Mouse (Mus musculus): Measurements from ENCODE around the gene Asic2. TPM values are rescaled to one million over a fixed set of nuclear protein-coding genes. Genes with fewer than 3 reads are reported as not detected.

Asic2 gene
- 10 to 100 TPM; 73.7 to 79.1 TPM for total RNA-seq (2021)

DNA sequence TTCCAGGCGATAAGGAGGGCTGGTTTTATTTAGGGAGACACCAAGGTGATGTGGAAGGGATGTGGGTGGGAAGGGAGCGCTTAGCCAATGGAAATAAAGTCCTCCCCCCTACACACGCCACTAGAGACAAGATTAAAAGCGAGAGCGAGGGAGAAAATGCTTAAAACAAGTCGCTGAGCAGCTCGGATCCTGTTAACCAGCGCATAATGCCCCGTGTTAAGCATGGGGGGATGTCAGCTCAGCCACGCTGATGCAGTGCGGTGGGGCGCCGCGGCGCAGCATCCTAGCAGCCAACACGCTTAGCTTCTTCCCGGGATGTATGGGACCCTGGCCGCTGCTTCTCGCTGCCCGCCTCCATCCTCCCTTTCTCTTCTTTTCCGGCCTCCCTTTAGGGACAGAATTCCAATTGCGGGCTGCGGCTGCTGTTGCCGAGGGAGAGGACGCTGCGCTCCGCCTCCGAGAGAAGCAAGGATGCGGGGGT is at the start of gene Asic2:
Asic2 (minus strand) TSS at position 57 of the 481 bp plus-strand sequence.
- DNase-seq (ENCODE audit: low spot score in 2 of 2) = peak; percentile 68 to 69
- intact Hi-C loops (cut with DNase I) = loop anchor here (5.0 kb wide), 2 partner anchors 166 to 201 kb away; no protein-coding TSS in a partner anchor

DNA sequence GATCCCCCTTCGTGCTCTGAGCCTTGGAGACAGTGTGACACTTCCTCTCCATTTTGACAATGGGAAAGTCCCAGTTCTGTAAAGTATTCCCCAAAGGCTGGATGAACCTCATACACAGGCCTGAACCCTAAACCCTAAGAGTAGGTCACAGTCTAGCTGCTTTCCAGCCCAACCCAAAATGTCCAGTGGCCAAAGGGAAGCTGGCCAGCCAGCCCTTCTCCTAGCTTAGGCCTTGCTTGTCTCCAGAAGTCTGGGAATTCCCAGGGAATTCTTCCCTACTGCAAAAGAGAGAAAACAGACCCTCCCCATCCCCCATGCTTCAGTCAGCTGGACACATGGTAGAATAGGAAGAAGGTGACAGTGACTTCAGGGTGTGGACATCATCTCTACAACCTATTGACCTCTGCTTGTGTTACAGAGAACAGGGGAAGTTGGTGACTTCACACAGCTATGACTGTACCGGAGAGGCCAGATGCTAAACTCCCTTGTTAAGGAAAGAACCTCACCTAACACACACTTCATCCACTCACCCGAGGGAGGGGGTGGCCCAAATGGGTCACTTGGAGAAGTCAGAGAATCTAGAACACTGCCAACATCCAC is 48.0 kb upstream of the Asic2 start:
- intact Hi-C loops (cut with DNase I) = no loop called here
- DNase-seq (ENCODE audit: low spot score in 2 of 2) = no peak

DNA sequence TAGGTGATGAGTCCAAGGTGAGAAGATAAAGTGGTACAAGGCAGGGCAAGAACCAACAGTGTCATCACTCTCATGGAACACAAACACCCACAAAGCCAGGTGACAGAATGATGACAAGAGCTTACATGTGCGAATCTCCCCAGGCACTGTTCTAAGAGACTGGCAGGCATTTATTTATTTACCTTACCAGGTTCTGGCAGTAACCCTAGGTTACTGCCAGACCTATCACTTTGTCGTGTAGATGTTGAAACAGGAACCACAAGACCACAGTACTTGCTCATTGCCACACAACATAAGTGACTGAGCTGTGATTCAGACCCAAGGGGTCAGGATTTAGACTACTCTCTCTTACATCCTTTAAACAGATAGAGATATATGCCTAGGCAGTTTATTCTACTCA is 46.8 kb upstream of the Asic2 start:
- no peak for DNase-seq (ENCODE audit: low spot score in 2 of 2)
- intact Hi-C loops (cut with DNase I) = no loop called here

DNA sequence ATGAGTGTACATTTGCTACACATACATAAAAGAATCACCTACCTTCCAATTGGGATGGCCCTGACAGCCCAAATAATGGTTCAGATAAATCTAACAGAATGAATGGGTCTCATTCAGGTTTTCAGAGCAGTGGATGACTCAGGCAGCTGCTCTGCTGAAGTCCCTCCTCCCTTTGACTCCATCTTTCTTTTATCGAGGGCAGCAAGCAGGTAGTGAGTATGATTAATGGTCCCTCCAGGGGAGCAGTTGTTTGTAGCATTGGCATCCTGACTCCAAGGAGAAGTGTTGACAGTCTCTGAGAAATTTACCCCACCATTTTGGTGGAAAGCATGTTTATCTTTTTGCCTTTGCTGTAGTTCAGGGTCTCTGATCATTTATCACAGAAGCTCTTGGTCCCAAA is 45.5 kb upstream of the Asic2 start:
- DNase-seq (ENCODE audit: low spot score in 2 of 2) = no peak
- intact Hi-C loops (cut with DNase I) = no loop called here

DNA sequence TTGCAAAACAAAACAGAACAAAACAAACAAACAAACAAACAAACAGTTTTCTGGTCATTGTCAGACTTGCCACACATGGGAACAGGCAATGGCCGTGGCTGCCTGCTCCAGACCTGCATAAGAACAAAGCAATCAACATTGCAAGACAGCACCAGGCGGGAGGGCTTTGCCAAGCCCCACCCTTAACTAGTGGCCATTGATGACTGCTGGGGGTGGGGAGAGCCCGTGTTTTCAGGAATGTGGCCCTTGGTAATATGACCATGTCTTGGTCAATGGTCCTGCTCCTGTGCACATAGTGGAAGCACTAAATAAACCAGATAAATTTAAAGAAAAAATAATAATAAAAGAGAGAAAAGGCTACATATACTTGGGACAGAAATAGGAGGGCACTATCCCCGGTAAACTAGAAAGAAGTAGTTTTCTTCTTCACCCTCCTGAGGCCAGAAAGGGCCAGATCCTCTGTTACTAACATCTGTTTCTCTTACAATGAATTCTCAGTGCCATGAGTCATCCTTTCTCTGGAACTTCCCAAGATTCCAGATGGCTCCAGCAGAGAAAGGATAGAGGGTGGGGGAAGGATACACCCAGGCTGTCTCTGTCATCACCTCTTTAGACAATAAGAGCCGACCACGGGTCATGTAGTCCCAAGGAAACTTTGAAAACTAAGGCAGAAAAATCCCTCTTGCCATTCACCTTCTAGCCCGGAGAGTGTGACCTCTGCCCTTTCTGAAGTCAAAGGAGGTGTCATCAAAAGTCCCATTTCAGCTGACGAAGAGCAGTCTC is 43.3 kb upstream of the Asic2 start:
- intact Hi-C loops (cut with DNase I) = no loop called here
- no peak for DNase-seq (ENCODE audit: low spot score in 2 of 2)

DNA sequence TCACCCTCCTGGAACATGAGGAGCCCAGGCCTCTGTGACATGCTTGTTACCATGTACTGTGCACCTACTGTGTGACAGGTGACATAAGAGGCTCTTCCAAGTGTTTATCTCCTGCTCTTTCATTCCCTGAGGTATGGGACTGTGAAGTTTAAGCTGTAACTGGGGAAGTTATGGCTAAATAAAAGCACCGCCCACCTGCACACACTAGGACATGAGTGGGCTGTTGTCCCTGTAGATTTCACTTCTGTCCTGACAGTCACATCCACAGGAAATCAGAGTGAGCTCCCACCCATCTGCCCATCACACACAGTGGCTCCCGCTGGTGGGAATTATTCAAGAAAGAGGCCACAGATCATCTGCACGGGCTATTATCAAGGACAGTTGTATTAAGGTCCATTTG is 41.9 kb upstream of the Asic2 start:
- DNase-seq (ENCODE audit: low spot score in 2 of 2) = peak in 1 of 2 experiments; percentile 13
- intact Hi-C loops (cut with DNase I) = no loop called here

DNA sequence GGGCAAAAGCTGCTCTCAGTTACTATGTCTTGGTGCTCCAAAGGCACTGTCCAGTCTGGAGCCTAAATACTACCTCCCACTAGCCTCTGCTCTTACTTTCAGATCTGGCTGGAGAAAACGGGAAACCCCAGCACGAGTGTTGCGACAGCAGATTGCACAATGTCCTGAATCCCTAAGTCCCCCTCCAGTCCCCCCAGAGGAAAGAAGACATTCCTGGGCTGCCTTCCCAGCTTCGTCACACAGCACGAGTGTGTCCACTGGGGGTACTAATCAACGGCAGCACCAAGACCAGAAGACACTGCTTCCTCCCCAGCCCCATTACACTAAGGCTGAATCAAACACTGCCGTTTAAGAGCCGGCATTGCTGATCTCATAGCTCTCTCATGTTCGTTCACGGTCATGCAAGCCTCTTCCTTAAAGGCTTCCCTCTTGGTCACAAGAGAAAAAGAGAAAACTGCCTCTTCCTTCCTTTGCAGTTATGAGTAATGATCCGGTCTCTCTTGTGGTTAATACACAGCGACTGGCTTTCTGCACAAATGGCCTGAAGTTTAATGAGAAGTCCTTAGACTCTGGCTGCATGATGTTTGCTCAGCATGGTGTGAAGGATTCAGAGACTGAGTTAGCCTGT is 38.7 kb upstream of the Asic2 start:
- DNase-seq (ENCODE audit: low spot score in 2 of 2) = no peak
- intact Hi-C loops (cut with DNase I) = loop anchor here (5.0 kb wide), 1 partner anchor 555 kb away; no protein-coding TSS in a partner anchor

DNA sequence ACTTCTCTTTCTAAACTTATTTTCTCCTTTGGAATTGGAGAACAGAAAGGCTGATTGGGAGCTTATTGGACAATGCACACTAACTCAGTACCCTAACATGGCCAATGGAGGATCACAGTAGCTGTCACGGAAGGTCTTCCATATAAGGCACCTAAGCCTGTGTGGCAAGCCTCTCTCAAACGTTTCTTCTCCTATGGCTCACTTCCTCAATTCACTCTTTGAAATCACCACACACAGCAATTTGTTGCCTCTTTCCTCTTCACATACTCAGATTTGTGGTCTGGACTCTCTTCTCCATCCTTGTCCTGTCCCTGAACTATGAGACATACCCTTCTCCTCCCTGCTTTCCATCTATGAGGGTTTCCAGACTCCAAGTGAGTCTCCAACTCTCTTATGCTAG is 36.6 kb upstream of the Asic2 start:
- intact Hi-C loops (cut with DNase I) = loop anchor here (5.0 kb wide), 2 partner anchors 77 to 557 kb away; no protein-coding TSS in a partner anchor
- no peak for DNase-seq (ENCODE audit: low spot score in 2 of 2)

DNA sequence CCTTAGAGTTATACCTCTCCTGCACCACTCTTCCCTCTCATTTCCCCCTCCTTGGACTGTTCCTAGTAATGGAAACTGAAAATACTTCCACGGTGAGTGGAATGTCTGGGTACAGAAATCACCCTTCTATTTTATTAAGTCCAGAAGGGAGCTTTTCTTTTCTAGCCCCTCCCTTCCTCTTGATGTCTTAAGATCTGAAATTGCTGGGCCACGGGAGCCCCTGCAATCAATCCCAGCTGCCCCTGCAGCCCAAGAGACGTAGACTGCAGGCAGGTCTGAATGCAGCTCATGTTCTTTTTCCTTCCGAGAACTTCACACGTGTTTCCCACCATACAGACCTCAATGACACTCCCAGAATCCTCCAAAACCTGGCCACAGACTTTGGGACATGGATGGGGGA is 32.3 kb upstream of the Asic2 start:
- intact Hi-C loops (cut with DNase I) = loop anchor here (5.0 kb wide), 1 partner anchor 82 kb away; no protein-coding TSS in a partner anchor
- no peak for DNase-seq (ENCODE audit: low spot score in 2 of 2)

DNA sequence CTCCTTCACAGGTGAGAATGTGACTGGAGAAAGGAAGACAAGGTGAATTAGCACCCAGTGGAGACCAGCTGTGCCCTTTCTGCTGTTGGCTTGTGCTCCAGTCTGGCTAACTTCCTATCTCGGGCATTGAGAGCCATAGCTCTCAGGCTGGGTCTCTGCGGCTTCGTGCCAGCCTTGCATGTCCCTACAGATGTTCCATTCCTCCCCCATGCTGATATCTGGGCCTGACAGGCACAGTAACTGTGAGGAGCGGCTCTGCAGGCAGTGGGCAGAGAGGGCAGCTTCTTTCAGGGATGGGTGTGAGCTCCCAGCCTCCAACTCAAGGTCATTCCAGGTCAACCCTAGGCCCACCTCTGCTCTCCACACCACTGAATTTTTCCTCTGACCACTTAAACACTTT is 31.2 kb upstream of the Asic2 start:
- intact Hi-C loops (cut with DNase I) = loop anchor here (5.0 kb wide), 1 partner anchor 48 kb away; the partner anchor contains the start of gene Ccl7
- no peak for DNase-seq (ENCODE audit: low spot score in 2 of 2)

DNA sequence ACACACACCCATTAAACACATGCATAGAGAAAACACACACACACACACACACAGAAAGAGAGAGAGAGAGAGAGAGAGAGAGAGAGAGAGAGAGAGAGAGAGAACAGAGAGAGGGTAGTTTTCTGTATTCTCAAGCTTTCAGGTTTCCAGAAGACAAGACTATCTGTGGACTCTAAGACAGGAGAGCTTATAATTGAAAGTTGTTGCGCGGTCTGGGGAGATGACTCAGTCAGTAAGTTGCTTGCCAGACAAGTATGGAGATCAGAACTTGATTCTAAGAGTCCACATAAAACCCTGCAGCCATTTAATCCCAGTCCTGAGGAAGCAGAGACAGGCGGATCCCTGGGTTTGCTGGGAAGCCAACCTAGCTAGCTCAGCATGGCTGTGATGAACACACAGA is 30.4 kb upstream of the Asic2 start:
- intact Hi-C loops (cut with DNase I) = loop anchor here (5.0 kb wide), 1 partner anchor 49 kb away; the partner anchor contains the start of gene Ccl7

DNA sequence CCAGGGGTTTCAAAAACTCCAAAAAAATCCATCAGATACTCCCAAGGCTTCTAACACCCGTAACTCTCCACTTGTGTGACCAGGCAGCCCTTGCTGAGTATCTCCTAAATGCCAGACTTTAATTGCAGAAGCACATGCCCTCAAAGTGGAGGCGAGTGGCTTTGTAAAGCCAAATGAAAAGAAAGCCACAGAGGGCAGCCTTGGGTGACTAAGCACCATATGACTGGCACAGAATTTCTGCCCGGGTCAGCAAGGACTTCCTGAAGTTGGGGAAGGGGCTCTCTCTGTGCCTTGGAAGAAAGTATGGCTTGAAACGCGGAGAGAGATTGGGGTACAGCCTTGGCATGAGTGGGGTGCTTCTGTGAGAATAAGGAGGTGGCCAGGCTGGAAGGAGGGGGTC is 28.8 kb upstream of the Asic2 start:
- intact Hi-C loops (cut with DNase I) = loop anchor here (2.0 to 5.0 kb wide), 2 partner anchors 50 to 894 kb away; partner anchors contain the start of genes Ccl7 and Rad51d
- no peak for DNase-seq (ENCODE audit: low spot score in 2 of 2)

More for the DNA sequence above, 30.4 kb upstream of the Asic2 start:
- no peak for DNase-seq (ENCODE audit: low spot score in 2 of 2)

DNA sequence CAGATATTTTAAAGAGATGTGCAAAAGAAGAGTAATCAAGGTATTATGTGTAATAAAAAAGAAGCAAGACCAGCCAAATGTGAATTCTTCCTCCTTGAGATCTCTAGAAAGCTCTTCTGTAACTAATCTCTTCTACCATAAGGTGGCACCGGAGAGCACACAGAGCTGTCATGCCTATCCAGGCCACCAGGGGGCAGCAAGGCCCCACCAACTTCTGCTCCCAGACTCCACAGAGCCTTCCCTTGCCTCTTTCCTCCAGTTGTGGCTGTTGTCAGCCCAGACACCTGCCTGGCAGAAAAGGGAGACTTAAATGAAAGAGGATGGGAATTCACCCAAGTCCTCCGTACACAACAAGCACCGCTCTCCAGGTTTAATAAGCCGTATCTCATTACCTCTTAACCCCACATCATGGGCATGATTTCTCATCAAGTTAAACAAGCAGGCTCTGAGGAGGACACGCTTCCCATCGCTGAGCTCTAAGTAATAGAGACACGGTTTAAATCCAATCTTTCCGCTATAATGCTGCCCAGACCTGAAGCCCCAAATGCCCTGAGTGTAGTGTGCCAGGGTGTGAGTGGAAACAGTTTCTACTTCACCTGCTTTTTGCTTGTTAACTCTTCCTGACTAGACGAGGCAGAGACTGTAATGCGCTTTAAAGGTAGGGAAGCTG is 28.1 kb upstream of the Asic2 start:
- peak; percentile 72 to 79 for DNase-seq (ENCODE audit: low spot score in 2 of 2)
- intact Hi-C loops (cut with DNase I) = loop anchor here (1.0 to 5.0 kb wide), 3 partner anchors 51 to 894 kb away; partner anchors contain the start of genes Ccl7 and Rad51d

DNA sequence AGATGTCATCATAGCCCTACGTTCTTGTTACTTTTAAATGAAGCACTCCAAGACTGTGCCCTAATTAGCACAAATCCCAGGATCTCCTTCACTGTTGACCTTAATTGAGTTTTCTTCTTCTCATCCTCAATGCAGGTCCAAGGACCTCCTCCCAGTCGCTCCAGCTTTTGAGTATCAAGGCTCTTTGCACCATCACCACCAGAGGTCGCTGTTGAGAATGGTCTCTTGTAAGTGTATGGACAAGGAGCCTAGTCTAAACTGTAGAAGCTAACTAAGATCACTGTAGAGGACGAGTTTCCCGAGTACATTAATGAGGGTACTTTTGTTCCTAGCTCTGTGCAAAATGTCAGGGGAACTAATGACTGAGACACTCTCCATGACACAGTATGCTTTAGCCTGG is 14.9 kb upstream of the Asic2 start:
- peak; percentile 36 to 55 for DNase-seq (ENCODE audit: low spot score in 2 of 2)
- intact Hi-C loops (cut with DNase I) = no loop called here

DNA sequence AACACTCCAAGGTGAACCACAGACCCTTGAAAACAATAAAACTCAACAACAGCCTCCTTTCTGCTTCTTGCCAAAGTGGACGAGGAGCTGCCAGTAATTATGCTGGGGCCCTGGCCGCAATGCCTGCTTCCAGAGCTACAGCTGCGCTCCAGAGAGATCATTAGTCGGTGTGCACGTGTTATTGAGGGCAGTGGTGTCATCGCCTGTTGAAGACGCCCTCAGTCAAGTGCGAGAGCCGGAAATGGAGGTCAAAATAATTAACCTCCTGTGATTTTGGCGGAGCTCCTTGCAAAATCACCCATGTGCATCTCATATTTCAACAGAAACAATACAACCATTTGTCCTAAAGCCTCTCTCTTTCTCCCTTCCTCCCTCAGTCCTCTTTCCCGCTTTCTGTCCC is 13.9 kb upstream of the Asic2 start:
- no peak for DNase-seq (ENCODE audit: low spot score in 2 of 2)
- intact Hi-C loops (cut with DNase I) = no loop called here

DNA sequence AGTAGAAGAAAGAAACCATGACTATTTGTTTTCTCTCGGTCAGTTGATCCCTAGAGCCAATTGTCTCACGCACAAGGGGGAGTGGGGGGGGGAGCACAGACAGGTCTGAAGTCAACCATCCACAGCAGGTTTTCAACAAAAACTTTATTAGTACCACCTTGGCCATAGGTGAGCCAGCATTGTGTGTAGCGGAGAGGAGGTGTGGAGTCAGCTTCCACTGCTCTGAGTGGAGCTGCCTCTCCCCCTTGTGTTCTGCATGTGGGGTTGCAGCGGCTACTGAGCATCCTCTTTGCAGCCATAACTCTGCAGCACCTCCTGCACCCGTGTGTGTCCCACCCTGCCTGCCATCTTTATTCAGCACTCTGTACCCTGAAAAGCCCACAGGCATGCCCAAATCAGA is 6.3 kb upstream of the Asic2 start:
- DNase-seq (ENCODE audit: low spot score in 2 of 2) = no peak
- intact Hi-C loops (cut with DNase I) = loop anchor here (2.0 kb wide), 1 partner anchor 340 kb away; no protein-coding TSS in a partner anchor

DNA sequence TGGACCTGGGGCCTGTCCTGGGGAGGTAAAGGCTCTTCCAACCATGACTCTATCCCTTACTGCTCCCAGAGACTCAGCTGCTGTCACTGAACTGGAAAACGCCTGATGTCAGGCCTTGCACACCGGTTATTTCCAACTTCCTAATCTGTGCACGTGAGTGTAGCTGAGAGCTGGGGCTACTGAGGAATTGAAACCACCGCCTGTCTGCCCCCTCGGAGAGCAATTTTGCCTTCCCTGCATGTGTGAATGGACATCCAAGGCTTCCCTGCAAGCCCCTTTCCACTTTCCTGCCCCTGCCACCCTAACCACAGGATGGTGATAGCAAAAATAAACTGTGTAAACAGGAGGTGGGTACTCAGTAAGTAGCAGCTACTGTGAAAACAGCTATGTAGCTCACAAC is 5.4 kb upstream of the Asic2 start:
- intact Hi-C loops (cut with DNase I) = loop anchor here (2.0 kb wide), 1 partner anchor 339 kb away; no protein-coding TSS in a partner anchor
- no peak for DNase-seq (ENCODE audit: low spot score in 2 of 2)

DNA sequence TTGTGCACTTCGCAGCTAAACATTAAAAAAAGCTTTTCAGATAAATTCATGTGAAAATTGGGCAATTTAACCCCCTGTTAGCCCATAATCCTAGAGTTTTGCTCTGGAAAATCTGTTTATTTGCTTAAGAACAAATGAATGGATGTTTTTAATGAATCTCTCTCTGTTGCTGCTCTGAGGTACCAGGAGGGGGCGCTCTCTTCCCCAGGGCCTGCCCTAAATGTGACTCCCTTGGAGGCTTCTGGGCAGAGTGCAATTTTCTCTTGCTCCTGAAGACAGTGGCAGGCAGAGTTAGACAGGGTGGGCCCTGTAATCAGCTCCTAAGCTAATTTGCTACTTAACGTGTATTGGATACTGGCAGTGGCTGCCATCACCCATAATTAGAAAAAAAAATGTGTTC is 3.8 kb upstream of the Asic2 start:
- intact Hi-C loops (cut with DNase I) = no loop called here
- DNase-seq (ENCODE audit: low spot score in 2 of 2) = no peak

DNA sequence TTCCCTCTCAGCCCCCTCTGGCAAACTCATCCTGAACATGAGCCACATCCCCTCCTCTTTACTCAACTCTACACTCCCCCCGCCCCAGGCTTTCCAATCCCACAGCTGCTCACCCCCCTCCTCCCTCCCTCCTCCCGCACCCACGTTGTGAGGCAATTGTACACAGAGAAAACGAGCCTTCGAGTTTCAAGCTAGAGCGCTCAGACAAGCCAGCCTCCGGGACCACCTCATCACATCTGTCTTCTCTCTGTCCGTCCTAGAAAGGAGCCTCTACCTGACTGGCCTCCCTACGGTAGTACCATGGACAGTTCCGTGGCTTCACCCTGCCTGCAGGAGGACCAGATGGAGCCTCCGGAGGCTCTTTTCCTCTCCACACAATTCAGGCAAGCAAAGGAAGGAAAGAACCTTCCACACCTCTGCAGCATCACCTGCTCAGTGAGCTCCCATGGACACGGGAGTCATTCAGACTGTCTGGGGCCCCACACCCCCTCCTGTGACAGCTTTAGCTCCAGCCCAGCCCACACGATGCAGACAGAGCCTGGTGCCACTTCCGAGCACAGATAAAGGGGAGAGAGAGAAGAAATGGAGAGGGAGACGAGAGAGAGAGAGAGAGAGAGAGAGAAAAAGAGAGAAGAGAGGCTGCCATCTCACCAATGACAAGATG is 1.5 kb downstream of the Asic2 start:
- peak; percentile 44 to 53 for DNase-seq (ENCODE audit: low spot score in 2 of 2)
- intact Hi-C loops (cut with DNase I) = loop anchor here (5.0 kb wide), 2 partner anchors 164 to 199 kb away; no protein-coding TSS in a partner anchor
